Mouse (Mus musculus): ENCODE measurements around the gene Zfp93.

DNA sequence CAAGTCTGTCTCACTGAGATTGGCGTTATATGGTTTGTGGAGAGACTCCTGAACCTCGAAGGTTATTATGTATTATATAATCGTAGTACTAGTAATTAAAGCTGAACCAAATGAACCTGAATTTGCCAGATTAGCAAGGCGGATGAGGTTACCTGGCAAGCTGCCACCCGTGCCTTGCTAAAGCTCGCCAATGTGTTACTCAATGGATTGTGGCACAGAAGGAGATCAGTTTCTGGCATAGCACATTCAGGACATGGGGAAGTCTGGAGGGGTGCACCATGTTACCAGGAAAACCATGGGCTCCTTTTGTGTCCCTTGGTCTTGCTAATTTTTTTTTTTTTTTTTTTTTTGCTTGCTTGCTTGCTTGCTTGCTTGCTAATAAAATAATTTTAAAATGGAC is 55.0 kb downstream of the Zfp93 start:
- TF ChIP-seq EP300 (IDR thresholded peaks at IDR 0.05; ENCODE audit: low read depth) (no peak), CTCF (IDR thresholded peaks at IDR 0.05; ENCODE audit: low read depth) (no peak)
